Mouse (Mus musculus): ENCODE results near the gene Nae1. TPM values are rescaled to one million over a fixed set of nuclear protein-coding genes. Genes with fewer than 3 reads are reported as not detected.
"Not testable (repeated sequence)": the region's sequence is repeated elsewhere in the genome, so short reads cannot be mapped to it uniquely, and the experiment has no call there.

The Nae1 gene
- 124 and 137 TPM in 2 replicates for polyA plus RNA-seq (2016; fragmentation: Nextera tagmentation; extraction: Ambion mirVana)

DNA sequence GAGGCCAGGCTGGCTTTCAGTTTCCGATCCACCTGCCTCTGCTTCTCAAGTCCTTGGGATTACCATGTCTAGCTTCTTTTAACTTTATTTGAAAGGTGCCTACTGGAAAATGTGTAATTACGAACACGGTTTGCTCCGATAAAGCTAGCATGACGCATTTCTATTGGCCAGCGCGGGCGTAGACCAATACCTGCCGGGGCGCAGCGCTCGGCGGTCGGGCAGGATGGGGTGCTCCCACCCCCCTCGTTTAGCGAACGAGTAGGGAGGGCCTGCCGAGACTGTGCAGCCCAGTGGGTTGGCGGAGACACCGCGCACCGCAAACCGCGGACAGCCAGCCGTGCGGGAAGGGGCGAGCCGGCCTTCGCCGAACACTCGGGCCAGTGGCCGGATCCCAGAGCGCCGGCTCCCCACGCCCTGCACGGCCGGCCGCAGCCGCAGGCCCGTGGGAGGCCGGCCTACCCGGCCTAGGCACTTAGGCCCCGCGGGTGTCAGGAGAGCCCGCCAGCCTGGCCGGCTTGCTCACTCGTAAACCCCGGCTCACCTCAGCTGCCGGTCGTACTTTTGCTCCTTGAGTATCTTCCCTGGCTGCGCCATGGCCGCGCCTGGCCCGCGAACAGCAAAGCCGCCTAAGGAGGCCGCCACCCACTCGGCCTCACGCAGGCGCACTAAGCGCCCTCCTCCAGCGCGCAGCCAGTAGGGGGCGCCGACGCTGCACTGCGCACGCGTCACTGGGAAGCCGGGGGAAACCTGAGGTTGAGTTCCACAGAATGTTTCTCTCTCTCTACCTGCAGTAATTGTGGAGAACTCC is at the start of gene Nae1, which contains the start of gene Car7:
Nae1 (minus strand) TSS at position 667 of the 808 bp plus-strand sequence.
Car7 (plus strand) TSS at position 719 of the 808 bp plus-strand sequence.
- peak; percentile 96 for DNase-seq (ENCODE audit: low spot score)
- peak within 1 kb of the TSS; percentile 97 for H3K27ac ChIP-seq (replicated peaks)
- H3K4me3 ChIP-seq = peak within 1 kb of the TSS; percentile 95
- no peaks in the 10 kb centered on the region for H3K9me3 ChIP-seq
- H3K4me1 ChIP-seq = peaks cover 30% of the 10 kb centered on the region
- under 1% methylated on average over 70 of the region's 70 CpGs for WGBS
- peaks cover 21% of the 10 kb centered on the region for H3K36me3 ChIP-seq (replicated peaks)
- peaks cover 34% of the 10 kb centered on the region for H3K27me3 ChIP-seq (replicated peaks; ENCODE audit: low read depth, poor library complexity, severe bottlenecking)

DNA sequence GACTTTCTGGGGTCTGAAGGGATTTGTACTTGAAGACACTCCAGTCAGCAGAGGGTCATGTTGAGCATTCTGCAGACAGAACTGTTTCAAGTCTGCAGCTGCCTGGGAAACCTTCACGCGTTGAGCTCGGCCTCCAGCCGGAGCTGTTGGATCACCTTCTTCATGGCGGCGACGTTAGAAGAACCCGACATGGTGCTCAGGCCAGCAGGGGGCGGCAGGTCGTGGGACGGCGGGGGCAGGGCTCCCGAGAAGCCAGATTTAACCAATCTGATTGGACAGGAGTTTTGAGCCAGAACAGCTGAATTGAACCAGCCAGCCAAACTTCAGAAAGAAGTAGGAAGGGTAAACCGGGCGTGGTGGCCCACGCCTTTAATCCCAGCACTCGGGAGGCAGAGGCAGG is 43.2 kb upstream of the Nae1 start:
- not testable (repeated sequence) for H3K4me1 ChIP-seq; H3K4me3 ChIP-seq; H3K27ac ChIP-seq (replicated peaks); DNase-seq (ENCODE audit: low spot score); H3K27me3 ChIP-seq (replicated peaks; ENCODE audit: low read depth, poor library complexity, severe bottlenecking); H3K9me3 ChIP-seq; H3K36me3 ChIP-seq (replicated peaks)
- WGBS = 80% methylated on average over 17 of the region's 17 CpGs

DNA sequence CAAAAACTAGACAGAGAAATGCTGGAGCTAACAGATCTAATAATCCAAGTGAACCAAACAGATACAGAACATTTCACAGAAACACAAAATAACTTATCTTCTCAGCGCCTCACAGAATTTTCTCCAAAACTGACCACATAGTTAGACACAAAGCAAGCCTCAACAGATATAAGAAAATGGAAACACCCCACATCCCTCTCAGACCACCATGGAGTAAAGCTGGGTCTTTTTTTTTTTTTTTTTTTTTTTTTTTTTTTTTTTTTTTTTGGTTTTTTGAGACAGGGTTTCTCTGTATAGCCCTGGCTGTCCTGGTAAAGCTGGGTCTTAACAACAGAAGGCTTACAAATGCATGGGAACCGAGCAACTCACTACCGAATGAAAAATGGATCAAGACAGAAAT is 42.4 kb upstream of the Nae1 start:
- Histone ChIP-seq H3K4me1 (no peaks in the 10 kb centered on the region), H3K9me3 (no peaks in the 10 kb centered on the region), H3K27ac (replicated peaks) (no peak overlapping the region), H3K36me3 (replicated peaks) (no peaks in the 10 kb centered on the region), H3K4me3 (no peak overlapping the region), H3K27me3 (replicated peaks; ENCODE audit: low read depth, poor library complexity, severe bottlenecking) (no peaks in the 10 kb centered on the region)
- DNase-seq (ENCODE audit: low spot score) = no peak
- 88% methylated on average over 3 of the region's 3 CpGs for WGBS

DNA sequence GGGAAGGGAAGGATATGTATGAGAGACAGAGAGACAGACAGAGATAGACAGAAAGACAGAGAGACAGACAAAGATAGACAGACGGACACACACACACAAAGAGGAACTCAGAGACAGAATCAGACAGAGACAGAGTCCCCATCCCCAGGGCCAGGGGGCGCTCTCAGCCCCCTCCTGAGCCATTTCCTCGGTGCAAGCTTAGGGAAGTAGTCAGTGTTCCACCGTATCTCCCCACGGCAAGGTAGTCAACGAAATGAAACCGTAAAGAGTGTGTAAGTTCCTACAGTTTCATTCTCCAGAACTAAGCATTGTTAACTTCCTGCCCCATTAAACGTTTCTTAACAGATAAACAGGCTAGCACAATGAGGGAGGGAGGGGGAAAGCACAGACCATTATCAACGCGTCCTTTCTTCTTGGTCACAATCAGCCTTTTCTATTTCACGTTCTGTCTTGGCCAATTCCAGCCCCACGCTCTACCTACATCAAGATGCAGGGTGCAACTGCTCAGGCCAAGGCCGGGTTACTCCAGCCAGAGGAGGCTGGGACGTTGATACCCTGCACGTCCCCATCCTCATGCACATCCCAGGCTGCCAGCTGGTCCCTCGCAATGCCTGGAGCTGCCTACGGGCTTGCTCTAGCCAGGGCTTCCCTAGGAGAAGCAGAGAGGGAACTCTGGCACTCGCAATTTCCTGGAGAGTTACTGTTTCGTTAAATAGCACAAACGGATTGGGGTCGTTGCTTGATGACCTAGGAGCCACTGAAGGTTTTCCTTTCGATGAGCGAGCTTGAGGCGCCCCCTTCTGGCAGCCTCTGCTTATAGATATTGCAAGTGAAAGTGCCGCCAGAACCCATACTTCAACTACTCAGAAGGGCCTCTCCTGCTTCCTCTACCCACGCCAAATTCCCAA is 36.3 kb upstream of the Nae1 start:
- peak overlapping the region; percentile 56 for H3K4me3 ChIP-seq
- WGBS = 6% methylated on average over 26 of the region's 26 CpGs
- H3K9me3 ChIP-seq = no peaks in the 10 kb centered on the region
- H3K36me3 ChIP-seq (replicated peaks) = no peaks in the 10 kb centered on the region
- 0 out of 2 replicates have a peak overlapping the region, but pooled peaks have one; percentile 67 for H3K27ac ChIP-seq (replicated peaks)
- 0 out of 2 replicates have a peak, but pooled peaks cover under 1% of the 10 kb centered on the region for H3K27me3 ChIP-seq (replicated peaks; ENCODE audit: low read depth, poor library complexity, severe bottlenecking)
- DNase-seq (ENCODE audit: low spot score) = peak; percentile 88
- H3K4me1 ChIP-seq = peaks cover 7% of the 10 kb centered on the region; the same call in 1 of the 2 replicates

DNA sequence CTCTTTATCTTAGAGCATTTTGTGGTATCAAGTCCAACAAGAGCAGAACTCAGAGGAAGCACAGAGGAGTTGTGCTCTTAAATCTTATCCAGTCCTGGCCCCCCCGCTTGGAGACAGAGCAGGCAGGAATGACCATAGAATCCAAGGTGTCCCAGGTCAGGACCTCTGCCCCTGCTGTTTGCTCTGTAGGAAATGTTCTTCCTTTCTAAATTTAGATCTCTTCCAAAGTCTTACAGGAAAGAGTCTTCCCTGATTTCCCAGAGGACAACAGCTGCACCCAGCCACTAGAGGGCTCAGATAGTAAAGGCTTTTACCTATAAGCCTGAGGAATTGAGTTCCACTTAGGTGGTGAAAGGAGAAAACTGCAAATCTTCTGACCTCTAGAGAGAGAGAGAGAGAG is 35.1 kb upstream of the Nae1 start:
- Histone ChIP-seq H3K9me3 (no peaks in the 10 kb centered on the region), H3K36me3 (replicated peaks) (no peaks in the 10 kb centered on the region), H3K4me3 (no peak overlapping the region), H3K4me1 (peaks cover 7% of the 10 kb centered on the region; the same call in 1 of the 2 replicates), H3K27me3 (replicated peaks; ENCODE audit: low read depth, poor library complexity, severe bottlenecking) (0 out of 2 replicates have a peak, but pooled peaks cover 3% of the 10 kb centered on the region), H3K27ac (replicated peaks) (no peak overlapping the region)
- DNase-seq (ENCODE audit: low spot score) = peak; percentile 26
- WGBS = 49% methylated on average over 1 of the region's 1 CpGs

DNA sequence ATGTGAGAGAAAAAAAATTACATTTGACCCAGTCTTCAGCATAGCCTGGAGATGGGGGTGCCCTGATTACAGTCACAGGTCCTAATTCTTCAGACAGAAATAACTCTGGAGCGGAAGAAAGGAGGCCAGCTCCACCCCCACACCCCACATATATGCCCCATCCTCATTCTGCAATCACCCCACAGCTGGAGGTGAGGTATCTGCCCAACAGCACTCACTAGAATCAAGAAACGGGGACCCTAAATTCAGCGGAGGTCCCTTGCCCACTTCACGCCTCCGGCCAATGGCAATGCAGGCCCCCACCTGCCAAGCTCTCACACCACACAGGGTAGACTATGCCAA is 31.0 kb upstream of the Nae1 start:
- Histone ChIP-seq H3K27ac (replicated peaks) (no peak overlapping the region), H3K4me3 (no peak overlapping the region), H3K9me3 (no peaks in the 10 kb centered on the region), H3K4me1 (no peaks in the 10 kb centered on the region), H3K27me3 (replicated peaks; ENCODE audit: low read depth, poor library complexity, severe bottlenecking) (0 out of 2 replicates have a peak, but pooled peaks cover 3% of the 10 kb centered on the region), H3K36me3 (replicated peaks) (no peaks in the 10 kb centered on the region)
- 97% methylated on average over 5 of the region's 5 CpGs for WGBS
- DNase-seq (ENCODE audit: low spot score) = no peak

DNA sequence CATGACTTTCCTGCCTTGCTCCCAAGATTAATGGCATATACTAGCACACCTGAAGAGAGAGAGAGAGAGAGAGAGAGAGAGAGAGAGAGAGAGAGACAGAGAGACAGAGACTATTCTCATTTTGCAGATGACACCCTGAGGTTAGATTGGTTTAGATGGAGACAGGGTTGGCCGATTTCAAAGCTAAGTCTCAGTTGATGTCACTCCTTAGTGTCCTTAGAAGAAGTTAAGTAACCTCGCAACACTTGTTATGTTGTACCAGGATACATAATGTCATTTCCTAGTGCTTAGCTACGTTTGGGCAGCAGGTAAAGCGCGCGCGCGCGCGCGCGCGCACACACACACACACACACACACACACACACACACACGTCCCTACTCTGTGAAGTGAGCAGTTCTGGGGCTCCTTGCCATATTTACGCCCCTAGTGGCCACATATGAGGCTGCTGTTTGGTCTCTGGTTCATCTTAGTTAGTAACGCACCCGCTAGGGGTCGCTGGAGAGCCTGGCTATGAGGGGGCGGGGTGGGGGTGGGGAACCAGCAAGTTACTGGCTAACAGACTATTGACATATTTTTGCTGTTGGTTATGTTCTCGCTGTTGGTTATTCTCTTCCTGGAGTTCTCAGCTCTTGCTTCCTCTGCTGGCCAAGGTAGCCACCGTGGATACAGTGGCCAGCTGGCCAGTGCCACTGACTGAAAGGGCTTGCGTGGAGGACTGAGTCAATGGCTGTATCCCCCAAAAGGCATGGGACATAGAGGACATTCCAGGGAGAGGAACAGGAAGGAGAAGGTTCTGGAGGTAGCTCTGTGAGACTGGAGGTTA is 30.4 kb upstream of the Nae1 start:
- no peak overlapping the region for H3K4me3 ChIP-seq
- H3K9me3 ChIP-seq = no peaks in the 10 kb centered on the region
- 0 out of 2 replicates have a peak, but pooled peaks cover 3% of the 10 kb centered on the region for H3K27me3 ChIP-seq (replicated peaks; ENCODE audit: low read depth, poor library complexity, severe bottlenecking)
- WGBS = 19% methylated on average over 22 of the region's 22 CpGs
- H3K36me3 ChIP-seq (replicated peaks) = no peaks in the 10 kb centered on the region
- H3K4me1 ChIP-seq = no peaks in the 10 kb centered on the region
- DNase-seq (ENCODE audit: low spot score) = peak; percentile 88
- no peak overlapping the region for H3K27ac ChIP-seq (replicated peaks)

DNA sequence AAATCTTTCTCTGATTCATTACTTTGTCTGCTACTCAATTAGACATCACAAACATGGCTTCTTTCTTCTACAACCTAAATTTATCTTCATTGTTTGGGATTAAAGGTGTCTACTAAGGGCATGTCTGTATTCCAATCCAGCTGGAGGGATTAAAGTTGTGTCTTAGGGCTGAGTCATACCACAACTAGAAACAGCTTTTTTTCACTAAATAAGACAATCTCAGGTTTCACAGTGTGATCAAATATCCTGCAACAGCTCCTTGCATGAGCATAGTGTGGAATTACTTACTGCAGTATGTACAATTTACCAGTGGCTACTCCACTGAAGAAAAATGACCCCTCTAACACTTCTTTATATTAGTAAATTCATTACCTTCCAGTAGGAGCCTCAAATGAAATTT is 26.3 kb upstream of the Nae1 start:
- no peak for DNase-seq (ENCODE audit: low spot score)
- Histone ChIP-seq H3K27ac (replicated peaks) (no peak overlapping the region), H3K4me3 (no peak overlapping the region), H3K4me1 (no peaks in the 10 kb centered on the region), H3K27me3 (replicated peaks; ENCODE audit: low read depth, poor library complexity, severe bottlenecking) (0 out of 2 replicates have a peak, but pooled peaks cover 3% of the 10 kb centered on the region), H3K36me3 (replicated peaks) (no peaks in the 10 kb centered on the region), H3K9me3 (no peaks in the 10 kb centered on the region)

DNA sequence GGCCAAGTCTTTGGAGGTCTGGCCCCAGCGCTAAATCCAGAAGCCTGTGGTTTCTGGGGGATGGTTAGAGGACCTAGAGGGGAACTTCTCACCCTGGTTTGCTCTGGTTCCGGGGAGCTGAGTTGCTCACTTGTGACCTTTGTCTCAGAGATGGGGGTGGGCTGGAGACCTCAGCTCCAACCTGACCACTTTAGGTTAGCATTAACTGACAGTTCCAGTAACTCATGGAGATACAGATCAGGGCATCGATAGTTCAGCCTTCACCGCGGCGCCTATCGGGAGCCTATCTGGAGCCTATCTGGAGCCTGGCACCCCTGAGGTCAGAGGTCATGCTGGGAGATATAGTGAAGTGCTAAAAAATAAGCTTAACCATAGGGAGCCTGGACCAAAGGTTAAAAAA is 22.8 kb upstream of the Nae1 start:
- no peak for DNase-seq (ENCODE audit: low spot score)
- 85% methylated on average over 7 of the region's 7 CpGs for WGBS
- no peak overlapping the region for H3K4me3 ChIP-seq
- no peaks in the 10 kb centered on the region for H3K9me3 ChIP-seq
- no peak overlapping the region for H3K27ac ChIP-seq (replicated peaks)
- no peaks in the 10 kb centered on the region for H3K36me3 ChIP-seq (replicated peaks)
- H3K27me3 ChIP-seq (replicated peaks; ENCODE audit: low read depth, poor library complexity, severe bottlenecking) = peaks cover 5% of the 10 kb centered on the region; the same call in 1 of the 2 replicates
- no peaks in the 10 kb centered on the region for H3K4me1 ChIP-seq

DNA sequence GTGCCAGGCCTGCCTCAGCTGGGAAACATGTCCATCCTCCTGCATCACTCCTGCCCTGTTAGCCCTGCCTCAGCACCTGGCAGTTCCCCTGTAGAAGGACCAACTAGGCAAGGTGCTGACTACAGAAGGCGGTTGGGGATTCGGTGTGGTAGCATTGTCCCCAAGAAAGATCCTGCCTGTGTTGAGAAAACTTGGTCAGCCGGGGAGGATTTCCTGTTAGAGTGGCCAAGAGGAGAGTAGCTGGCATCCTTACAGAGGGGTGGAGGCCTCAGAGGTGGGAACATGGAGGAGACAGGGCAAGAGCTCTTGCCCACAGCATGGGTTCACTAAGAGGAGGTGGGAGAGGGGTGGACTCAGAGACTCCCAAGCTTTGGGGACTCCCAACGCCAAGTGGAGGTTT is 20.8 kb upstream of the Nae1 start:
- no peaks in the 10 kb centered on the region for H3K36me3 ChIP-seq (replicated peaks)
- no peak overlapping the region for H3K27ac ChIP-seq (replicated peaks)

DNA sequence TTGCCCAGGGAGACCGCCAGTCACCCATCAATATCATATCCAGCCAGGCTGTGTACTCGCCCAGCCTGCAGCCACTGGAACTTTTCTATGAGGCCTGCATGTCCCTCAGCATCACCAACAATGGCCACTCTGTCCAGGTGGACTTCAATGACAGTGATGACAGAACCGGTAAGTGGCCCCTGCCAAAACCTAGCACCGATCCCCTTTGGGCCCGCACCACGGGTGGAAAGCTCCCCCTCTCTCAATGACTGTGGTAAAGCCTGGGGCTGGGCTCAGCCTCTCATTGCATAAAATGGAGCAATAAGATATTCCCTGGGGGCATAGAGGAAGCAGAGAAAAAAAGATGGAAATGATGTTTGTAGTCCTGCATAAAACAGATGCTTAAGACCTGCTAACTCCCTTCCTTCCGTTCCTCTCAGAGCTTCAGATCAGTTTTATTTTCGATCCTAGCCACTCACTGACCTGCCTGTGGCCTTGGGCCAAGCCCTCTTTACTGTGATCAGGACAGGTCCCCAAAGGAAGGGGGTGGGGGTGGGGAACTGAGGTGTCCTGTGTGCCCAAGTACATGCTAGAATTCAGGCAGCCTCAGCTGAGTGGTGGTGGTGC is 9.1 kb upstream of the Nae1 start:
- H3K27ac ChIP-seq (replicated peaks) = no peak overlapping the region
- no peaks in the 10 kb centered on the region for H3K9me3 ChIP-seq
- H3K4me1 ChIP-seq = peaks cover 16% of the 10 kb centered on the region
- H3K4me3 ChIP-seq = no peak overlapping the region
- H3K36me3 ChIP-seq (replicated peaks) = no peaks in the 10 kb centered on the region
- peaks cover 65% of the 10 kb centered on the region for H3K27me3 ChIP-seq (replicated peaks; ENCODE audit: low read depth, poor library complexity, severe bottlenecking)
- 83% methylated on average over 8 of the region's 8 CpGs for WGBS
- no peak for DNase-seq (ENCODE audit: low spot score)

More for the DNA sequence above, 20.8 kb upstream of the Nae1 start:
- H3K4me3 ChIP-seq = no peak overlapping the region
- WGBS = 88% methylated on average over 4 of the region's 4 CpGs
- peaks cover 10% of the 10 kb centered on the region for H3K4me1 ChIP-seq
- H3K27me3 ChIP-seq (replicated peaks; ENCODE audit: low read depth, poor library complexity, severe bottlenecking) = peaks cover 5% of the 10 kb centered on the region; the same call in 1 of the 2 replicates
- no peaks in the 10 kb centered on the region for H3K9me3 ChIP-seq
- DNase-seq (ENCODE audit: low spot score) = no peak
